Mouse (Mus musculus) bone marrow, adult 2 months (tissue): Measurements from ENCODE around the gene Sgsh.

Source experiments
- CTCF ChIP-seq: fragments of 200-500 bp; IDR thresholded peaks from 2 replicates; pipeline ENCODE4 v1.5.1; 2011; ENCODE audit warnings: low read length, control low read depth; ENCODE audit not compliant: control insufficient read depth, insufficient read depth
- POLR2A ChIP-seq: fragments of 200-500 bp; IDR thresholded peaks from 2 replicates; pipeline ENCODE4 v1.6.1; 2011; ENCODE audit warnings: low read depth, mild to moderate bottlenecking, control low read depth, low read length, borderline replicate concordance; ENCODE audit not compliant: control insufficient read depth

GRCm38 (mm10) chr11:119314252-119314936 is 40.9 kb downstream of the Sgsh start:
- TF ChIP-seq POLR2A, result no peak
- no peak for TF ChIP-seq CTCF
